Mouse (Mus musculus) forebrain, embryonic 13.5 days (tissue): Measurements from ENCODE around the gene Prmt9. TPM values are rescaled to one million over a fixed set of nuclear protein-coding genes. Genes with fewer than 3 reads are reported as not detected.

Source experiments
- ATAC-seq: fragments of 200-750 bp; cut with Nextera tagmentation; 2 replicates; pipeline ENCODE4 v1.8.0; 2017
- H3K27ac ChIP-seq: fragments of 300-500 bp; sonication (generic); 2 replicates; pipeline ENCODE4 v1.5.1; 2015; ENCODE audit warnings: inconsistent platforms, mild to moderate bottlenecking, moderate library complexity
- H3K27me3 ChIP-seq: fragments of 300-500 bp; sonication (generic); 2 replicates; pipeline ENCODE4 v1.6.1; 2015; ENCODE audit warnings: mild to moderate bottlenecking, inconsistent platforms
- H3K36me3 ChIP-seq: fragments of 300-500 bp; sonication (generic); 2 replicates; pipeline ENCODE4 v1.6.1; 2015; ENCODE audit warnings: mild to moderate bottlenecking, inconsistent platforms; ENCODE audit not compliant: poor library complexity, severe bottlenecking
- H3K4me1 ChIP-seq: fragments of 300-500 bp; sonication (generic); 2 replicates; pipeline ENCODE4 v1.6.1; 2015; ENCODE audit warnings: inconsistent platforms
- H3K4me2 ChIP-seq: fragments of 300-500 bp; sonication (generic); 2 replicates; pipeline ENCODE4 v1.6.1; 2015; ENCODE audit warnings: inconsistent platforms, mild to moderate bottlenecking, moderate library complexity
- H3K4me3 ChIP-seq: fragments of 300-500 bp; sonication (generic); 2 replicates; pipeline ENCODE4 v1.5.1; 2015; ENCODE audit warnings: mild to moderate bottlenecking, inconsistent platforms
- H3K9ac ChIP-seq: fragments of 300-500 bp; sonication (generic); 2 replicates; pipeline ENCODE4 v1.6.1; 2015; ENCODE audit warnings: mild to moderate bottlenecking, inconsistent platforms
- H3K9me3 ChIP-seq: fragments of 300-500 bp; sonication (generic); replicated peaks from 2 replicates; pipeline ENCODE4 v1.6.1; 2016; ENCODE audit warnings: inconsistent platforms
- WGBS: fragments of 180-500 bp; shearing (Covaris S2); methylation state at CpG from one replicate; pipeline ENCODE4 v1.1.7; 2015; 5-methylcytosine and 5-hydroxymethylcytosine counted together
- polyA plus RNA-seq: library from polyadenylated mRNA; unstranded; fragments of >200 nt; fragmentation: Nextera tagmentation; extraction: Ambion mirVana; gene quantifications from 2 replicates; pipeline ENCODE4 v1.2.1, GENCODE M21; 2015

Prmt9 gene
- polyA plus RNA-seq, 1 experiment from 2014 or later, result 21.5 TPM

DNA sequence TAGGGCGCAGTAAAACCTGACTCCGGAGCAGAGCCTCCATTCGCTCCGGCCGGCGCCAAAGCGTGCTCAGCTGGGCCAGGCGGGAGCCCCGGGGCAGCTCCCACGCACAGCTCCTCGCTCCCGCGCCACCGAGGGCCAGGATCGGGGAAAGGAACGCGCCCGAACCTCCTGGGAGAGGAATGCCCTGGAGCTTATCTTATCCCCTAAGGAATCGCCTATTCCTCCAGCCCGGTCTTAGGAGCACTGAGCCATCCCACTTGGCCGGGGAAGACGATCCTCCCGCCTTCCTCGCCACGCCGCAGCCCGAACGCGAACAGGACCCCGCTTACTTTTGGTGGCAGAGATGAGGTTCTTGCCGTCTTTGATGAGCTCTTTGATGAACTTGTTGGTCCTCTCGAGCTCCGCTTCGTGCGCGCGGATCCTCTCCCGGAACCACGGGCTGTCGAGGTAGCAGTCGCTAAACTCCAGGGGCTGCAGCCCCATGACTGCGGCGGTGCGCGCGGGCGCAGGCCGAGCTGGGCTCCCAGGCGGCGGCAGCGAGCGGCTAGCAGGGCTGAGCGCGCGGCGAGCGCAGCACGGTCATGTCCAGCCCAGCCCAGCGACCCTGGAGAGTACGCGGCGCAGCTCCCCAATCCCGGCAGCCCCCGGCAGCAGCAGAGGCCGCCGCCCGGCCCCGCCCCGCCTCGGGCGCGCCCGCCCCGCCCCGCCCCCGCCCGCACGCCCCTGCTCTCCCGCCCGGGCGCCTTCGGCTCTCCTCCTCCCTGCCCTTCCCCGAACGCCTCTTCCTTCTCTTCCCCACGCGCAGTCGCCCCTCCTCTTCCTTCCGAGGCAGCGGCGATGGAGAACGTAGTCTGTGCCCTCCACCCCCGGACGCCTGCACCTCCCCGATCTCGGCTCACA is 31.6 kb upstream of the Prmt9 start, which contains the start of gene Arhgap10:
Gene Arhgap10, minus strand, starts transcription at position 653 of the 900 bp plus-strand sequence.
- under 1% methylated on average over 61 of the region's 95 CpGs for WGBS
- H3K9ac ChIP-seq, result peak within 1 kb of the TSS; percentile 73
- peak; percentile 92 for ATAC-seq
- H3K27me3 ChIP-seq, result peaks cover 45% of the 10 kb centered on the region
- peak within 1 kb of the TSS; percentile 90 for H3K4me2 ChIP-seq
- H3K36me3 ChIP-seq, result no peaks in the 10 kb centered on the region
- H3K4me1 ChIP-seq, result peaks cover 13% of the 10 kb centered on the region
- H3K27ac ChIP-seq, result no peak within 1 kb of the TSS
- peak within 1 kb of the TSS; percentile 66 for H3K4me3 ChIP-seq
- H3K9me3 ChIP-seq, result no peaks in the 10 kb centered on the region

DNA sequence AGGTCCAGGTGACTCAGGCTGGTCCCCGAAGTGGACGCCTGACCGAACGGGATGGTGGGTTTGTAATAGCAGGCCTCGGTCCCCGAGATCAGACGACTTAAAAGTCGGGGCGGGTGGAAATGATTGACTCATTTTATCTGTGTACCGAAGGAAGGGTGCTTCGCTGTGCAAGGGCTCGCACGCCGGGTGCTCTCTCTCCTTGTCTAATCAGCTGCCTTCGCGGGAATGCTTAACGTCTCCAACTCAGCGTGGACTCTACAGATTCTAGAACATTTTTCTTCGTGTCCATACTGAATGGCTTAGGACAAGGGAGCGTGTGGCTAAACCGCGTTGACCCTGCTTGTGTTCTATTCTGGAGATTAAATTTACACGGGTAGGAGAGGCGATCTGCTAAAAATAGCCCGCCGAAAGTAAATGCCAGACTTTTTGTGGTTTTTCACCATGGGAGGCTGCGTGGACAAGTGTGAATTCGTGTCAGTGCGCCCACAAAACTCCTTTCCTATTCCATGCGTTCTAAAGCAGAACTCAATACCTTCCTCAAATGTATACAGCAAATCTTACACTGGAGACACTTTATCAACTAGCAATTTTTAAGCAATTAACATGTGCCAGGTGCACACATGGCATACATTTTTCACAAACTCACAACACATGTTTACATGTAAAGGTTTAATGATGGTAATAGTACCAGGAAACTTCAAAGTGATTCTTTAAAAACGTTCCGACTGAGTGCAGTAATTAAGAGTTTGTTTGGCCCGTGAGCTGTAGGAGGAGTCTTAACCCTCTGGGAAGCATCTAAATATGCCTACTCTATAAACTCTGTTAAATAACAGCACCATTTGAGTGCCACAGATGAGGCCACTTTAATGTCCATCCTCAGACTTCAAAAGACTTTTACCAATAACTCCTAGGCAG is 30.7 kb upstream of the Prmt9 start:
- H3K36me3 ChIP-seq, result no peaks in the 10 kb centered on the region
- H3K4me2 ChIP-seq, result peak overlapping the region; percentile 90
- no peaks in the 10 kb centered on the region for H3K9me3 ChIP-seq
- peak overlapping the region; percentile 66 for H3K4me3 ChIP-seq
- H3K27me3 ChIP-seq, result peaks cover 36% of the 10 kb centered on the region
- H3K27ac ChIP-seq, result no peak overlapping the region
- peak; percentile 64 for ATAC-seq
- peak overlapping the region; percentile 73 for H3K9ac ChIP-seq
- peaks cover 13% of the 10 kb centered on the region for H3K4me1 ChIP-seq
- 5% methylated on average over 33 of the region's 33 CpGs for WGBS

DNA sequence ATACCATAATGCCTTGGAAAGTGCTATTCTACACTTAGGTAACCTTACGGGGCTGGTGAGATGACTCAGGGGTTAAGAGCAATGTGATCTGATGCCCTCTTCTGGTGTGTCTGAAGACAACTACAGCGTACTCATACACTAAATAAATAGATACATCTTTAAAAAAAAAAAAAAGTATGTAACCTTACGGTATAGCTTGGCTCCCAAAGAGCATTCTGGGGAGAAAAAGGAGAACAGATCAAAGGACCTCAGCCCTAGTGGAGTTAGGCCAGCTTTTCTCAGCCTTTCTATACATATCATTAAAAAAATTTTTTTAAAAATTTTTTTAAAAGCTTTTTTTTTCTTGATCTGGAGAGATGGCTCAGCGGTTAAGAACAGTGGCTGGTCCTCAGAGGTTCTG is 28.6 kb upstream of the Prmt9 start:
- Histone ChIP-seq H3K9ac (no peak overlapping the region), H3K4me1 (peaks cover 13% of the 10 kb centered on the region), H3K9me3 (no peaks in the 10 kb centered on the region), H3K27me3 (peaks cover 15% of the 10 kb centered on the region), H3K27ac (no peak overlapping the region), H3K4me2 (no peak overlapping the region), H3K4me3 (no peak overlapping the region), H3K36me3 (no peaks in the 10 kb centered on the region)
- ATAC-seq, result no peak
- WGBS, result 93% methylated on average over 4 of the region's 4 CpGs

DNA sequence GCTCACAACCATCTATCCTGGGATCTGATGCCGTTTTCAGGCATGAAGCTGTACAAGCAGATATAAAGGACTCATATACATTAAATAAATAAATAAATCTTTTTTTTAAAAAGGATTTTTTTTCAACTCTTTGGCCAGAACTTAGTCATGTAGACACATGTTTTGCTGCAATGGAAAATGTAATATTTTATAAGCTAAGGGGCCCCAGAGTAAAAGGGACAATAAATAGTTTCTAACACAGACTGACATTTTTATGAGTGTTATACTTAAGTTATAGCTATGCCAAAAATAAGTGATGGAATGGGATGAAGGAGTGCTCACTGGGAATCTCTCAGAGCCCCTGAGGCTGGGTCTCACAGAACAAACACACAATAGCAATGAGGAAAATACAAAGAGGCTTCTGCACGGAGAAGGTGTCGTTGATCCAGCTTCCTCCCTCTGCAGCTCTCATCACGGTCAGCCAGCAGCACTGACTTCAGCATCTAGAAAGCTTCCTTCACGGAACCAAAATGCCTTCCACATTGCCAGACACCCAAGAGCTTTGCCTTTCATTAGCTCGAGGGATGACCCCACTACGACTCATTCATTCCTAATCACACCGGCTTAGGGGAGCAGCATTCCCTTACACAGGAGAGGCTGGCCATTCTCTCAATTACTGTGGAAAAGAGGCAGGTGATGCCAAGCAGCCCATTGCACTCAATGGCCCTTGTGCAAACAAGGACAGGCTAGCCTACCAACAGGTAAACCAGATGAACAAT is 28.0 kb upstream of the Prmt9 start:
- 74% methylated on average over 8 of the region's 8 CpGs for WGBS
- H3K9ac ChIP-seq, result no peak overlapping the region
- peaks cover 13% of the 10 kb centered on the region for H3K4me1 ChIP-seq
- ATAC-seq, result no peak
- H3K36me3 ChIP-seq, result no peaks in the 10 kb centered on the region
- no peak overlapping the region for H3K27ac ChIP-seq
- peaks cover 9% of the 10 kb centered on the region for H3K27me3 ChIP-seq
- H3K4me3 ChIP-seq, result no peak overlapping the region
- H3K9me3 ChIP-seq, result no peaks in the 10 kb centered on the region
- no peak overlapping the region for H3K4me2 ChIP-seq

DNA sequence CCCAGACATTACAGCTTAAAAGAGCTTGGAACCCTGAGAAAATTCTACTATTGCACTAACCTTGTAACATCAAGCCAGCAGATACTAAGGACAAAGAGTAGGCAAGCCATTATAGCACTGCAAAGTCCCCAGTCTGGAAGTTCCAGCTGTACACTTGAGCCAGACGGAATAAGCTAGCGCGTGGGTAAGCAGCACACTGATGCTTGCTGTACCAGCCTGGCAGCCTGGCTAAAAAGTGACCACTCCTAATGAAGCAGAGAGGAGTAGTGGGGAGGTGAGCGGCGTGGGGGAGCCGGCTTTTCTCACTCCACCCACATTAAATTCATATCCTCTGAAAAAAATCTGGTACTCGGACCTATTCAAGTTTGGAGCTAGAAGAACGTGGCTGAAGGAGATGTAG is 26.2 kb upstream of the Prmt9 start:
- no peak overlapping the region for H3K4me3 ChIP-seq
- H3K36me3 ChIP-seq, result no peaks in the 10 kb centered on the region
- H3K9ac ChIP-seq, result no peak overlapping the region
- H3K9me3 ChIP-seq, result no peaks in the 10 kb centered on the region
- 91% methylated on average over 8 of the region's 8 CpGs for WGBS
- H3K27me3 ChIP-seq, result peaks cover 3% of the 10 kb centered on the region; the same call in 1 of the 2 replicates
- no peak overlapping the region for H3K4me2 ChIP-seq
- H3K4me1 ChIP-seq, result peaks cover 5% of the 10 kb centered on the region
- no peak for ATAC-seq
- no peak overlapping the region for H3K27ac ChIP-seq

DNA sequence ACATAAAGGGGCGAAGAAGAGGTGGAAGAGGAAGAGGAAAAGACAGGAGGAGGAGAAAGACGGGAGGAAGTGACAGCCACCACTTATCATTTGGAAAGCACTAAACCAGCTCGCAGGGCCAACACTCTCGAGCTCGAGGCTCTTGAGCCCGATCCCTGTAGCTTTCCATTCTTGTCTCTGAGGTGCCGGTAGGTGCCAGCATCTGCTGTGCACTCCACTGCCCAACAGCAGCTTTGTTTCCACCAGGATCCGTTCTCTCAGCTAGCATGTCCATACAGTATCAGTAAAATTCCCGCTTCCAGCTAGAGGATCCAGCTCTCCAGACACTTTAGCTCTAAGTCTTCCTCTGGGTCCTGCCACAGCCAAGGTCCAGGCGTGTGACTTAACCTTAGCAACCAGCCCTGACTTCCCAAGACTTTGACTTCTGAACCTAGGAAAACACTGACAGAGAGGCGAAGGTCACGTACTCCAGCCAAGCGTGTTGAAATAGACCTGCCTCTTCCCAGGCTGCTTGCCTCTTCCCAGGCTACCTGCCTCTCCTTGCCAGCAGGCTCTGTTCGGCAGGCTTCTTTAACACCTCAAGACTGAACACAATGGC is 25.1 kb upstream of the Prmt9 start:
- H3K9me3 ChIP-seq, result no peaks in the 10 kb centered on the region
- no peaks in the 10 kb centered on the region for H3K36me3 ChIP-seq
- H3K9ac ChIP-seq, result no peak overlapping the region
- no peak for ATAC-seq
- no peak overlapping the region for H3K4me2 ChIP-seq
- WGBS, result 84% methylated on average over 14 of the region's 14 CpGs
- H3K27ac ChIP-seq, result no peak overlapping the region
- H3K4me1 ChIP-seq, result no peaks in the 10 kb centered on the region
- H3K4me3 ChIP-seq, result no peak overlapping the region
- H3K27me3 ChIP-seq, result no peaks in the 10 kb centered on the region; the same call in 1 of the 2 replicates

DNA sequence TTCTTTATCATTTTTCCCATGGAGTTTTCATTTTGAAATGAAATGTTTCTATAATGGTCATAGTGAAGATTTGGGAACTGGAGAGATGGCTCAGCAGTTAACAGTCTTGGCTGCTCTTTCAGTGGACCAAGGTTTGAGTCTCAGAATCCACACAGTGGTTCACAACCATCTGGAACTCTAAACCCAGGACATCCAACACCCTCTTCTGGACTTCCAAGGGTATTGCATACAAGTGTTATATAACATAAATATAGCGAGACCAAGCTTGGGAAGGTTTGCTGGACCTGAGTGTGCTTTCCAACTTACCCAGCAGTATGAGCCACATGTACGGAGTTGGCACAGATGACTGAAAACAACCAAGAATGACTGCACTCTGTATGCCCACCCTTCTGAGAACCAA is 24.3 kb upstream of the Prmt9 start:
- Histone ChIP-seq H3K27me3 (no peaks in the 10 kb centered on the region), H3K9ac (no peak overlapping the region), H3K9me3 (no peaks in the 10 kb centered on the region), H3K27ac (no peak overlapping the region), H3K4me2 (no peak overlapping the region), H3K4me1 (no peaks in the 10 kb centered on the region), H3K36me3 (no peaks in the 10 kb centered on the region), H3K4me3 (no peak overlapping the region)
- ATAC-seq, result no peak
- 96% methylated on average over 2 of the region's 2 CpGs for WGBS

DNA sequence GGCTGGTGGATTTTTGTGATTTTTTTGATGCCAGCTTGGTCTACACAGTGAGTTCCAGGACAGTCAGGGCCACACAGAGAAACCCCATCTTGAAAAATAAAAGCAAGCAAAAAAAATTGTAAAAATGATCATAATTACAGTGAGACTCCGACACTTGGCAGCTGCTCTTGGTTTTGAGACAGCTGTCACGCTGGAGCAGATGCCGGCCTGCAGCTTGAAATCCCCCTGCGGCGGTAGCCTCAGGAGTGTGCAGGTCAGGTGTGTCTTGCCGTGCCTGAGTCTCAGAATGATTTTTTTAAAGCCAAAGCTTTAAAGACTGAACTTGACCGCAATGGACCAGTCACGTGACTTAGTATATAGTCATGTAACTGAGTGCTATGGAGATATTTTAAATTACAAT is 23.1 kb upstream of the Prmt9 start:
- no peaks in the 10 kb centered on the region for H3K36me3 ChIP-seq
- no peaks in the 10 kb centered on the region for H3K9me3 ChIP-seq

DNA sequence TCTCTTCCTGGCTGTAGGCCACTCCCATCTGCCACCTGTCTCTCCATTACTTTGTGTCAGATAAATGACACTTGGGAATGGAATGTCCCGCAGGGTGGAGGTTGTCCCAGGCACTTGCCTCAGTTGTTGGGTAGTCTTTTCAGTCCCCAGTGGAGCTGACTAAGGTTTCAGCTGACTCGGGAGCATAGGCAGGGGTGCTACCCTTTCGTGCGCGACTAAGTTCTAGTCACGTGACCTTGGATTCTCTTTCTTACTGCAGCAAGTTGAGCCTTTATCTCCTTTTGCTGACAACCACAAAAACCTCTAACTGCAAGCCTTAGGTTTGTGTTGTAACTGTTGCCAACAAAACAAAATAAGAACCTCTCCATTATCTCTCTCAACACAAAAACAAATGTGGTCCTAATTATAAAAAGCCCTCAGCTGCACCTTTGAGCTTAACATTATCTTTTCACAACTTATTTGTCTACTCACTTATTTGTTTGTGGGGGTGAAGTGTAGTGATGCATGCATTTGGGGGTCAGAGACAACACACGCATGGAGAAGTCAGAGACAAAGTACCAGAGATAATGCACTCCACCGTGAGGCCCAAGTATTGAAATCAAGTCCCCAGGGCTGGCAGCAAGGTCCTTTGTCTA is 14.7 kb upstream of the Prmt9 start:
- Histone ChIP-seq H3K9ac (no peak overlapping the region), H3K4me2 (no peak overlapping the region), H3K4me1 (no peaks in the 10 kb centered on the region), H3K9me3 (no peaks in the 10 kb centered on the region), H3K36me3 (no peaks in the 10 kb centered on the region), H3K27ac (no peak overlapping the region), H3K4me3 (no peak overlapping the region), H3K27me3 (no peaks in the 10 kb centered on the region)
- WGBS, result 72% methylated on average over 8 of the region's 8 CpGs
- no peak for ATAC-seq

More for the DNA sequence above, 23.1 kb upstream of the Prmt9 start:
- 83% methylated on average over 8 of the region's 8 CpGs for WGBS
- no peak overlapping the region for H3K9ac ChIP-seq
- ATAC-seq, result no peak
- no peak overlapping the region for H3K4me3 ChIP-seq
- no peaks in the 10 kb centered on the region for H3K4me1 ChIP-seq
- no peak overlapping the region for H3K27ac ChIP-seq
- H3K4me2 ChIP-seq, result no peak overlapping the region
- no peaks in the 10 kb centered on the region for H3K27me3 ChIP-seq

DNA sequence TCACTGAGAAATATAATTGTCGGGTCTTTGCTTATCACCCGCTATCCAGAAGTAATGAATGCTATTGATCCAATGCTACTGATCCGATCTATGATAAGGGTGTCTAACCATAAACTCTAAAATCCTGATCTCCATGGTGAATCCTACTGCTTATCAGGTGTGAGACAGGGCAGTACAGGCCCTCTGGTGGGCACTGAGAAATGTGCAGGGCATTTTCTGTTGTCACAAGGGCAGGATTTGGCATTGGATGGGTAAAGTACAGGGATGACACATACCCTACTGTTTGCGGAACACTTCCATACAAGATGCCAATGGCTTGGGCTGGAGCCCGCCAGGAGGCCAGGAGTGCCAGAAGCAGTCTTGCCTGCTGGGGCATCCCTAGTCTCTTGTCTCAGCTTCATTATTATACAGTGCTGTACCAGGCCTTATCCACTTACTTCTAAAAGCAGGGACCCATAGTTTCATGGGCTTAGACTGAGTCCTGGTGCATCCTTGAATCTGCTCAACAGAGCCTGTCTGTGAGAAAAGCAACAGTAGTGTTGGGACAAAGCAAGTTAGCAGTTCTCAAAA is 14.1 kb upstream of the Prmt9 start:
- Histone ChIP-seq H3K4me2 (no peak overlapping the region), H3K36me3 (no peaks in the 10 kb centered on the region), H3K9ac (no peak overlapping the region), H3K9me3 (no peaks in the 10 kb centered on the region), H3K4me3 (no peak overlapping the region), H3K27ac (no peak overlapping the region), H3K4me1 (no peaks in the 10 kb centered on the region), H3K27me3 (no peaks in the 10 kb centered on the region)
- WGBS, result 86% methylated on average over 5 of the region's 5 CpGs
- ATAC-seq, result peak; percentile 58; the same call in 1 of the 2 replicates

DNA sequence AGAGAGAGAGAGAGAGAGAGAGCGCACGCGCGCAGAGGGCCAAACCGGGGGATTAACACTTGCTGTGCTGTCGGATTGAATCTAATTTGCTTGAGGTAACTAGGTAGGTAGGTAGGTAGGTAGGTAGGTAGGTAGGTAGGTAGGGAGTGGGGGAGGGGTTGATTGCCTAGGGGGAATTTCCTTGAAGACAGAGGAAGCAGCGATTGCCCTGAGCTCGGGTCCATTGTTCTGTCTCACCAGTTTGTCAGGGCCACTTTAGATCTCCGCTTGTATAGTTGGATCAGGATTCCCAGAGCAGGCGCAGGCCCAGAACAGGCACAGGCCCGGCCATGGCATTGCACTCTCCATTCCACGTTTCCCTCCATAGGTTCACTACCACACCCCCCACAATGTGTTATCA is 12.4 kb upstream of the Prmt9 start:
- H3K4me2 ChIP-seq, result no peak overlapping the region
- no peak overlapping the region for H3K4me3 ChIP-seq
- ATAC-seq, result no peak
- H3K36me3 ChIP-seq, result no peaks in the 10 kb centered on the region
- H3K9ac ChIP-seq, result no peak overlapping the region
- no peaks in the 10 kb centered on the region for H3K27me3 ChIP-seq
- no peaks in the 10 kb centered on the region for H3K4me1 ChIP-seq
- WGBS, result 78% methylated on average over 12 of the region's 12 CpGs
- no peak overlapping the region for H3K27ac ChIP-seq
- H3K9me3 ChIP-seq, result no peaks in the 10 kb centered on the region
